27 mouse cellular contexts compared by ENCODE assay signal in the genomic region with DNA sequence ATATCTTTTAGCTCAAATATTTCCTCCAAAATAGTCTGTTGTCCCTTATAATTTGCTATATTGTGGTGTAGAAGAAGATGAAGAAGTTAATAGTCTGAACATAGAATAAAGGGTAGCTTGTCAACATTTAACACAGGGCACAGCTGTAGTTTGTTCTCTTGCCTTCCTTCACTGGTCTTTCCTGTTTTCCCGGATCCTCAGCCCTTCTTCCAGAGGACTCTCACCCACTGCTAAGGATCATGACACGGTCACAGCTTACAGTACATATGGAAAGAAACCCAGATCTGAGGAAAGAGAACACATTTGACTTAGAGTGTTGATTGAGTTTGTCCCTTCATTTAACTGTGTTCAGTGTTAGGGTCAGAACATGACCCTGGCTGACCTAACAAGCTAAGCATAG. TPM values are rescaled to one million over a fixed set of nuclear protein-coding genes. Genes with fewer than 3 reads are reported as not detected.
DNase-seq lines count a peak whose midpoint lies in the region; ATAC-seq and TF ChIP-seq lines count a peak whose summit lies in the region.
"Had no signal": no experiment of that assay in that cellular context is flagged by ENCODE, and none has a peak within 500 bp of the region (broad histone marks: within the 10 kb centered on the region; RNA-seq: fewer than 3 reads in every experiment).

No protein-coding gene starts in this region.

- H3K27ac ChIP-seq in heart, adult 2 months: peak overlapping the region; percentile 10; the same call in 1 of the 2 replicates
- no peak overlapping the region for H3K27ac ChIP-seq in heart, embryonic 13.5 days (replicated peaks)
- no peak overlapping the region for H3K27ac ChIP-seq in kidney, postnatal 0 days
- H3K27ac ChIP-seq in brown adipose tissue, adult 24 weeks (replicated peaks; ENCODE audit: low read depth, low read length): peak overlapping the region; percentile 62
- H3K27ac ChIP-seq: embryonic facial prominence, embryonic 10.5 days; forebrain, embryonic 13.5 days; hindbrain, embryonic 10.5 days; hindbrain, embryonic 14.5 days had no signal

- H3K4me1 ChIP-seq in heart, adult 2 months (ENCODE audit: control insufficient read depth, insufficient read depth, low read length): peaks cover 2% of the 10 kb centered on the region
- H3K4me1 ChIP-seq in heart, embryonic 13.5 days: peaks cover 20% of the 10 kb centered on the region
- H3K4me1 ChIP-seq in kidney, postnatal 0 days (replicated peaks; ENCODE audit: insufficient read depth, low read length): no peaks in the 10 kb centered on the region
- H3K4me1 ChIP-seq in brown adipose tissue, adult 24 weeks (ENCODE audit: control insufficient read depth, insufficient read depth, insufficient read length, low read length): peaks cover 4% of the 10 kb centered on the region; the same call in 1 of the 2 replicates
- H3K4me1 ChIP-seq: embryonic facial prominence, embryonic 10.5 days; forebrain, embryonic 13.5 days had no signal

- no peaks in the 10 kb centered on the region for H3K79me2 ChIP-seq in heart, adult 2 months (replicated peaks; ENCODE audit: control insufficient read depth, insufficient read depth, low read length)

- no peak for TF ChIP-seq POLR2A in heart, adult 2 months (IDR thresholded peaks at IDR 0.05; ENCODE audit: insufficient read depth, low read depth, low read length)

- no peak for TF ChIP-seq EP300 in heart, adult 2 months (IDR thresholded peaks at IDR 0.05; ENCODE audit: insufficient read depth, low read depth, low read length)

- H3K9me3 ChIP-seq in heart, embryonic 13.5 days: no peaks in the 10 kb centered on the region
- no peaks in the 10 kb centered on the region for H3K9me3 ChIP-seq in kidney, postnatal 0 days (replicated peaks; ENCODE audit: low read length)
- H3K9me3 ChIP-seq: embryonic facial prominence, embryonic 10.5 days; forebrain, embryonic 13.5 days; hindbrain, embryonic 10.5 days had no signal

- H3K9ac ChIP-seq in heart, adult 2 months (ENCODE audit: low read depth, low read length): no peak overlapping the region
- no peak overlapping the region for H3K9ac ChIP-seq in heart, embryonic 13.5 days
- no peak overlapping the region for H3K9ac ChIP-seq in kidney, postnatal 0 days (ENCODE audit: low read depth, low read length)
- H3K9ac ChIP-seq: forebrain, embryonic 13.5 days; forebrain, postnatal 0 days; hindbrain, embryonic 14.5 days had no signal

- DNase-seq in heart, adult 2 months: no peak
- DNase-seq in heart, postnatal 25 days (ENCODE audit: low spot score): no peak
- no peak for DNase-seq in heart, adult 8-10 months (ENCODE audit: low spot score)
- DNase-seq in kidney, postnatal 0 days (ENCODE audit: low spot score): peak; percentile 52
- DNase-seq in kidney, postnatal 25 days: no peak
- no peak for DNase-seq in right cerebral cortex, postnatal 10 days (ENCODE audit: low spot score in 2 of 2)
- DNase-seq: adrenal gland, postnatal 10 days; cerebellum, adult 11-12 months; cerebellum, adult 9-10 months; cerebellum, postnatal 25 days; forebrain, postnatal 0 days; gastrocnemius, postnatal 14 days had no signal

- no peak overlapping the region for H3K4me3 ChIP-seq in heart, adult 2 months
- H3K4me3 ChIP-seq in heart, embryonic 13.5 days: no peak overlapping the region
- no peak overlapping the region for H3K4me3 ChIP-seq in kidney, postnatal 0 days (replicated peaks; ENCODE audit: low read depth, low read length)
- no peak overlapping the region for H3K4me3 ChIP-seq in brown adipose tissue, adult 24 weeks (ENCODE audit: insufficient read depth, low read depth, low read length)
- H3K4me3 ChIP-seq: embryonic facial prominence, embryonic 10.5 days; forebrain, embryonic 13.5 days; hindbrain, embryonic 10.5 days had no signal

- H3K4me2 ChIP-seq in heart, embryonic 13.5 days: peak overlapping the region; percentile 16
- no peak overlapping the region for H3K4me2 ChIP-seq in kidney, postnatal 0 days (ENCODE audit: low read length)
- H3K4me2 ChIP-seq: forebrain, embryonic 13.5 days; hindbrain, embryonic 14.5 days had no signal

- intact Hi-C loops in heart, adult 2 months (cut with DNase I): loop anchor here (2.0 kb wide), 1 partner anchor 70 kb away; no protein-coding TSS in a partner anchor
- intact Hi-C loops in heart, postnatal 25 days (cut with DNase I): loop anchor here (10.0 kb wide), 1 partner anchor 70 kb away; a partner anchor contains a TSS

- no peak for ATAC-seq in heart, embryonic 13.5 days (ENCODE audit: extremely low read depth, insufficient number of reproducible peaks, low FRiP score, low TSS enrichment)
- ATAC-seq in kidney, postnatal 0 days (replicated peaks; ENCODE audit: low FRiP score, low read depth): no peak; the same call in 1 of the 2 replicates
- ATAC-seq: forebrain, embryonic 13.5 days; forebrain, postnatal 0 days; intestine, postnatal 0 days had no signal

- TF ChIP-seq CTCF in heart, adult 2 months (IDR thresholded peaks at IDR 0.05): no peak
- no peak for TF ChIP-seq CTCF in kidney, postnatal 0 days (IDR thresholded peaks at IDR 0.05; ENCODE audit: low read depth)

- WGBS in heart, adult 2 months: 14% methylated on average over 2 of the region's 2 CpGs
- 9% methylated on average over 2 of the region's 2 CpGs for WGBS in heart, embryonic 13.5 days
- 42% methylated on average over 2 of the region's 2 CpGs for WGBS in kidney, postnatal 0 days

- no peaks in the 10 kb centered on the region for H3K27me3 ChIP-seq in heart, adult 2 months (ENCODE audit: control insufficient read depth, insufficient read depth, low read length)
- H3K27me3 ChIP-seq in heart, embryonic 13.5 days (replicated peaks): no peaks in the 10 kb centered on the region
- H3K27me3 ChIP-seq in kidney, postnatal 0 days (ENCODE audit: insufficient read depth, low read length): no peaks in the 10 kb centered on the region
- H3K27me3 ChIP-seq: forebrain, embryonic 13.5 days had no signal

- no peaks in the 10 kb centered on the region; the same call in 1 of the 2 replicates for H3K36me3 ChIP-seq in heart, adult 2 months (ENCODE audit: control insufficient read depth, insufficient read depth, low read length)
- no peaks in the 10 kb centered on the region for H3K36me3 ChIP-seq in heart, embryonic 13.5 days
- no peaks in the 10 kb centered on the region for H3K36me3 ChIP-seq in kidney, postnatal 0 days (ENCODE audit: insufficient read depth, low read length)
- H3K36me3 ChIP-seq: embryonic facial prominence, embryonic 10.5 days; hindbrain, embryonic 10.5 days had no signal

RNA-seq across cellular contexts. Expression of a gene that starts 53.7 kb away (rescaled TPM):
- total RNA-seq in heart, adult 2 months (2021): 1 to 10 TPM; 1.0 to 1.3 TPM
- polyA plus RNA-seq in heart, adult 2 months (2012; rRNA removed): 0.90 and 1.9 TPM in 2 replicates
- 1 to 10 TPM; 1.2 to 1.5 TPM for total RNA-seq in heart, postnatal 25 days (2021)
- polyA plus RNA-seq in heart, embryonic 13.5 days (2015; fragmentation: Nextera tagmentation; extraction: Ambion mirVana): 5.1 and 5.5 TPM in 2 replicates
- total RNA-seq in heart, adult 8-10 months (2022): under 1 TPM; 0.53 to 0.89 (median 0.75) TPM
- polyA plus RNA-seq in kidney, postnatal 0 days (2015; fragmentation: Nextera tagmentation; extraction: Ambion mirVana): 5.5 and 6.3 TPM in 2 replicates
- 0.75 and 1.1 TPM in 2 replicates for polyA plus RNA-seq in brown adipose tissue, adult 24 weeks (2012; ENCODE audit: insufficient read depth, insufficient read length, missing spikeins)
- total RNA-seq: MEL had no signal

RNA-seq across cellular contexts. Expression of a gene that starts 58.5 kb away (rescaled TPM):
- total RNA-seq in heart, adult 2 months (2021): not detected
- not detected in 2 replicates for polyA plus RNA-seq in heart, adult 2 months (2012; rRNA removed)
- not detected for total RNA-seq in heart, postnatal 25 days (2021)
- polyA plus RNA-seq in heart, embryonic 13.5 days (2015; fragmentation: Nextera tagmentation; extraction: Ambion mirVana): not detected in 2 replicates
- total RNA-seq in heart, adult 8-10 months (2022): not detected
- polyA plus RNA-seq in kidney, postnatal 0 days (2015; fragmentation: Nextera tagmentation; extraction: Ambion mirVana): 0.09 TPM in 1 of 2 replicates, not detected in the other
- polyA plus RNA-seq in brown adipose tissue, adult 24 weeks (2012; ENCODE audit: insufficient read depth, insufficient read length, missing spikeins): not detected in 2 replicates
- total RNA-seq: adrenal gland, postnatal 10 days; adrenal gland, postnatal 4 days; forebrain, postnatal 0 days; gastrocnemius, adult 18-20 months; gastrocnemius, postnatal 14 days; granulocyte monocyte progenitor cell, adult 5-6 weeks; MEL had no signal
- polyA plus RNA-seq: brain, embryonic 14.5 days; C2C12; cortical plate, adult 2 months; embryonic facial prominence, embryonic 10.5 days; forebrain, embryonic 13.5 days; forebrain, postnatal 0 days; heart, embryonic 16.5 days; hindbrain, embryonic 10.5 days; hindbrain, embryonic 14.5 days; intestine, postnatal 0 days had no signal

Comparison
In these comparisons a context has a peak if more than half of its experiments do, and no peak if none do; other contexts are left out.
1. H3K27ac ChIP-seq: peak in heart, adult 2 months (single experiment) and brown adipose tissue, adult 24 weeks (single experiment); none in heart, embryonic 13.5 days (single experiment) and kidney, postnatal 0 days (single experiment).